Mouse (Mus musculus) fat pad, adult 2 months (tissue): ENCODE measurements around the gene Cenpf.

Source experiments
- DNase-seq: peaks from one replicate; pipeline ENCODE4 v3.0.0-alpha.2; 2011; ENCODE audit warnings: low read depth, low spot score; ENCODE audit errors: extremely low read depth

Gene Cenpf

DNA sequence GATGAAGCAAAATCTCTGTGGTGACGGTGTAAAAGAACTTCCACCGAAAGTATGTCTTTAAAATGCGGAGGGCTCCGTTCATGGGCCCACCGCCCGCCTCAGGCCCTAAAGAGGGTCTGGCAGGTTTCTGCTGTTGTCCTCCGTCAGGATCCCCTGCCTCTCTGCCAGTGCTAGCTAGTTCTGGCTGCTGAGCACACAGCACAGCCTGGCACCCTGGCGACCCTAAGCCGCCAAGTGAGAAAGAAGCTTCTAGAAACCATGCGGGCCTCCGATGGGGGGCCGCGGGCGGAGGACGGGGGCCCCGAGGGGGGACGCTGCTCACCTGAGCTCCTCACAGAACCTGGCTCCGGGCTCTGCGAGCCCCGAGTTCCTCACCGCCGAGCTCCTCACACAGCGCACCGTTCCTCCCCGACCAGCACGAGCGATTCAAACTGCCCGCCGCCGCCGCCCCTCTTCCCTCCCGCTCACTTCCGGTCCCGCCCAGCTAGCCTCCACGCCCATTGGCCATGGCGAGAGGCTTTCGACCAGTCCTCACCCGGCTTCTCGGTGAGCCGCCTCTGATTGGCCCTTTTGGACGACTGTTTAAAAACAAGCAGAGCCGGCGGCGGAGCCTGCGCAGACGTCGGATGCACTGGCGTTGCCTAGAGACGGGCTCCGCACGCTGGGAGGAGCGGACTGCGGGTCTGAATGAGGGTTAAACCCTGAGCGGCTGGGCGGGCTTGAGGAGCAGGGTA is at the start of gene Cenpf:
TSS of gene Cenpf (minus strand) at position 433 of the 734 bp plus-strand sequence.
- DNase-seq = peak; percentile 80

DNA sequence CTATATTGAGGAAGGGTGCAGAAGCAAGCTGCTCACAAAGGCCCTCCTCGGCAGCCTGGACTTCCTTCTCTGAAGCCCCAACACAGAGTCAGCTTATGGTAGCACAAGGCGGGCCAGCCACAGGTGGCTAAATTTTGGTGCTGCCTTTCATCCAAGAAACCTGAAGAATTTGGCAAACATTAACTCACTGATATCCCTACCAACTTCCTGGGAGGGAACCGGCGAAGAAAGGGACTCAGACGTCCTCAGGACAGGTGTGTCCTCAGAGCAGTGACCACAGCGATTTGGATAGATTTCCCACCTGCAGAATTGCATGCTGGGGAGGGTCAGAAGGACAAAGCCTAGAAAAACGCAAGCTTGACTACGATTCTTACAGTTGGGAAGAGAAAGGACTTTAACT is 44.3 kb upstream of the Cenpf start:
- no peak for DNase-seq

DNA sequence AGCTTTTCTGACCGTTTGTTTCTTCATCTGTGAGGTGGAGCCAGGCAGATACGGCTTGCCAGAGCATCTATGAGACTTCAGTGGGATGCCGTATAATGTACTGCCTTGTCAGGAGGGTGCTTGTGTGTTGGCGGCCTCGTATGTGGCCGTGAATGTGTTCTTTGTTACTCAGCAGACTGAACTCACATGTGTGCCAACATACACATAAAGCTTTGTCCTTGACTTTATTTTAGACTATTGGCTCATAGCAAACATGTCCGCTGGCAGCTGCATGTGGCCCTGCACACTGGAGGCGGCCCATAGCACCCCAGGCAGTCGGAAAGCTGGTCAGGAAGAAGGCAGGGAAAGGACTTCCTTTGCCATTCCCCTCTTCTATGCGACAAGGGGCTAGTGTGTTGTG is 43.8 kb upstream of the Cenpf start:
- peak; percentile 78 for DNase-seq

DNA sequence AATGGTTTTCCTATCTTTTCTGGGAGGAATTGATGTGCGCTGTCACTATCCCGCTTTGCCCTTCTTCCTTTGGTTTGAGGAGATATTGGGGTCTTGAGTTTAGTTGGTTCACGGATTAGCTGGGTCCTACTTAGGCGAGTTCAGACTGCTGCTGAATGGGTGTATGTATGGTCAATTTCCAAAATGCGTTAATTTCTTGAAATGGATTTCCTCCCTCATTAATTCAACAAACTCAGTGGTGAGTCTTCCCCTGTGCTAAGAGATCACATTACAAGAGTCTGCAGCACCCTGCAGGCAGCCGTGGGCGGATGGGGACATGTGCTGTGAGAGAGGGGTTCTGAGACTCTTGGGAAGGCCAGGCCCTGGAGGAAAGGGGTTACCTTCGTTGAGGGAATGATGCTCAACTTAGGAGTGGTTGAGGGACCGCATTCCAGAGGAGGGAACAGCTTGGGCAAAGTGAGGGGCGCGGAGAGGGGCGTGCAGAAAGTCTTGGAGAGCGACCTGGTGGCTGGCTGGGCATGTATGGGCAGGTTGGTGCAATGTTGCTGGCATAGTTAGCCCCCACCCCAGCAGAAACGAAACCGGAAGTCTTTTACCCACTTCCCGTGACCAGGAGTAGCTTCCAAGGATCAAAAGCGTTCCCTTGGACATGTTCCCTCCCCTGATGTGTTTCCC is 41.4 kb upstream of the Cenpf start:
- DNase-seq = no peak

DNA sequence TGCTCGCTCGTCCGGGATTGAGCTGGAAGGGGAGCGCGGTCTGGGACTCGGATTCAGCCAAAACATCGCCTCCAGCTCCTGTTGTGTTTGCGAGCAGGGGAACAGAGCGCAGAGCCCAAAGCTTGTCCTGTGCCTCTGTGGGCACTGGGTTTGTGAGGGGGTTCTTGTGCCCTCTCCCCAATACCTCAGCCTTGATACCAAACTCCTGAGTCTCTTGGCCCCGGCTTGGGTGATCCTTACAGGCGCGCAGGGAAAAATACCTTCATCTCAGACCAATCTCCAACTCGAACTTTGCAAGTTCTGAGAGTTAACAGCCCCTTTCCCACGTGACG is 40.9 kb upstream of the Cenpf start:
- DNase-seq = no peak

DNA sequence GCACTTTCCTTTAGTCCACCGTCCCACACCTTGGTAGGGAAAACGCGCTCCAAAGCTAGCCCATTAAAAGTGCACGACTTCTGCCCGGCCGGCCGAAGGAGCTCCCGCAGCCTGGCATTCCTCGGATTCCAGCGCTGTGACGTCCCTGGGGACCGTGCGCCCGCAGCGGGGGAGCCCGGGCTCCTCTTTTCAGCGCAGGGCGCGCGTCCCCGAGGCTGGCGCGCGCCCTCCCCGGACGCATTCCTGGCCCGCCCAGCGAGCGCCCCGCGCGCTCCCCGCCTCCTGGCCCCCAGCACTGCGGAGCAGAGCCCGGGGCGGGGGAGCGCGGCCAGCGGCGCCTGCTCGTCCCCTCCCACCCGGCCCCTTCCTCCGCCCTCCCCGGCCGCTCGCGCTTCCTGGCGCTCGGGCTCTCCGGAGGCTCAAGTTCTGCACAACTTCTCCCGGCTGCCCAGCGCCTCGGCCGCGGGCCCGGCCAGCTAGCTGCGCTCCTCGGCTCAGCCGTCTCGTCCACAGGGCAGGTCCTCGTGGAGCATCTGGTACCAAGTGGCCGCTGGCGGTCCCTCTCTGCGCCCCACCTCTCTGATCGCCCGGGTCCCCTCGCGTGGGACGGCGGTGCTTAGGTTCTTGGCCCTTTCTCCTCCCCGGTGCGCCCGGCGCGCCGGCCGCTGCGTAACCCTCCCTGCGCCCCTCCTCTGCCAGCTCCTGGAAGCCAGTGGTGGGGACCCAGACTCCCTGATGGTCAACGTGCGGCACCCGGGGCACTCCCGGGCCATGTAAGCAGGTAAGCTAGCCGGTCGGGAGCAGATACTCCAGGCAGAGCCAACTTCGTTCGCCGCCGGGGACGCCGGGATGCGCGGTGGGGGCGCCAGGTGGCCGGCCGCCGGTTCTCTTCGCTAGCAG is 40.2 kb upstream of the Cenpf start, which contains the start of gene Ptpn14:
TSS of gene Ptpn14 (plus strand) at position 385 of the 900 bp plus-strand sequence.
- no peak for DNase-seq

DNA sequence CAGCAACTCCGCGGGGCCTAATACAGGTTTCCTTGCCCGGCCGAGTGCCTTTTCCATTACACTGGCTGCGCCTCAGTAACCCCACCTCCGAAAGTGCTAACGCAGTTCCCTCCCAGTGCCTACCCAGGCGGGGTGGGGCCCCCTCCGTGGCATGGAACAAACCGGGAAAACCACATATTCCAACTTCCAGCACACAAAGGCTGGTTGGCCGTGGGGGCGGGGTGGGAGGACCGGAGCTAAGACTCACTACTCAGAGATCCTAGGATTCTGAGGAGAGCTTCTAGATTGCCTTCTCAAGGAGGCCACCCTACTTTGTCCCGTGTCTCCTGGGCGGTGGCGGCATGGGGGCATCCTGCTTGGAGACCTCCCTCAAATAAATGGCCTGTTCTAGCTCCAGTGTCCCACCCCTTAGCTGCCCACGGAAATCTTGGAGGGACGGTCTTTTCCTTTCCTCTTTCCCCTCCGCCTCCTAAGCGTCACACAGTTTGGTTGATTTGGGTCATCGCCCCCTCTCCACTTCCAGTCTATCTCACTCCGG is 39.5 kb upstream of the Cenpf start:
- no peak for DNase-seq

DNA sequence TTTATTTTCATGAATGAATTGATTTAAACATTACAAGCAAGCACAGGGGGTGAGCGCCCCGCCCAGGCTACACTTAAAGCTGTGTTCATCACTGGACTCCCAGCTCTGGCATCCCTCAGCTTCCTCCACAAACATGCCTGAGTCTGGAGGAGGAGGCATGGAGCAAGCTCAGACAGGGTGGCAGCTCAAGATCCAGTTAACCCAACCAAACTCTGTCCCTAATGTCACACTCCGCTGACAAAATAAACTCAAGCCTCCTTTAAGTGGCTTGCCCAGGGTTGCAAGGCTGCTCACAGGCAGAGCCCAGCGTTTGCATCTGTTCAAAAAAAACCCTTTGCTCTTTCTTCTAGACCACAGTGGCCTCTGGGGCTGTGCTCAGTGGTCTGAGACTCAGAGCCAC is 38.2 kb upstream of the Cenpf start:
- DNase-seq = no peak

DNA sequence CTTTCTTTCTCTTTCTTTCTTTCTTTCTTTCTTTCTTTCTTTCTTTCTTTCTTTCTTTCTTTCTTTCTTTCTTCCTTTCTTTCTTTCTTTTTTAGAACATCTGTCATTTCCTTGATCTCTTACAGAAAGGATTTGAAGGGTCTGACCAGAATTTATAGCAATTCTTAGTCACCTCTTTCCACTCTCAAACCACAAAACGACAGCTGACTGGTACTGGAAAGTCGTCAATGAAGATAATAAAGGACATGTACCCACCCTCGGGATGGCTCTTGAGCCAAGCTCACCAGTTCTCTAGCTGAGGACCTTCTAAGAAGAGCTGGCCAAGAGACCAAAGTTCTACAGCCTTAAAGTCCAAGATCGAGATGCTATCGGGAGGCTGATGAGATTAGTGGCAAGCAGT is 30.7 kb upstream of the Cenpf start:
- no peak for DNase-seq

DNA sequence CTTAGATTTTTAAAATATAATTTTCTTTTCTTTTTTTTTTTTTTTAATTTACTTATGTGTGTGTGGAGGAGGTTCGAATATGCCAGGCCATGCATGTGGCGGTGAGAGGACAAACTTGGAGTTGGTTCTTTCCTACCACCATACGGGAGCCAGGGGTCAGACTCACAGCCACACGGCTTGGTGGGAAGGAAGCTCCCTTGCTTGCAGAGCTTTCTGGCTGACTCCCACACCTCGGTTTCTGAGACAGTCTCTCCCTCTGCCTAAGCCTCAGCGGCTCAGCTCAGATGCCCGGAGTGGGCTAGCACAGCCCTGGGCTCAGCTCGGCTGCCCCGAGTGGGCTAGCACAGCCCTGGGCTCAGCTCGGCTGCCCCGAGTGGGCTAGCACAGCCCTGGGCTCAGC is 29.7 kb upstream of the Cenpf start:
- no peak for DNase-seq

DNA sequence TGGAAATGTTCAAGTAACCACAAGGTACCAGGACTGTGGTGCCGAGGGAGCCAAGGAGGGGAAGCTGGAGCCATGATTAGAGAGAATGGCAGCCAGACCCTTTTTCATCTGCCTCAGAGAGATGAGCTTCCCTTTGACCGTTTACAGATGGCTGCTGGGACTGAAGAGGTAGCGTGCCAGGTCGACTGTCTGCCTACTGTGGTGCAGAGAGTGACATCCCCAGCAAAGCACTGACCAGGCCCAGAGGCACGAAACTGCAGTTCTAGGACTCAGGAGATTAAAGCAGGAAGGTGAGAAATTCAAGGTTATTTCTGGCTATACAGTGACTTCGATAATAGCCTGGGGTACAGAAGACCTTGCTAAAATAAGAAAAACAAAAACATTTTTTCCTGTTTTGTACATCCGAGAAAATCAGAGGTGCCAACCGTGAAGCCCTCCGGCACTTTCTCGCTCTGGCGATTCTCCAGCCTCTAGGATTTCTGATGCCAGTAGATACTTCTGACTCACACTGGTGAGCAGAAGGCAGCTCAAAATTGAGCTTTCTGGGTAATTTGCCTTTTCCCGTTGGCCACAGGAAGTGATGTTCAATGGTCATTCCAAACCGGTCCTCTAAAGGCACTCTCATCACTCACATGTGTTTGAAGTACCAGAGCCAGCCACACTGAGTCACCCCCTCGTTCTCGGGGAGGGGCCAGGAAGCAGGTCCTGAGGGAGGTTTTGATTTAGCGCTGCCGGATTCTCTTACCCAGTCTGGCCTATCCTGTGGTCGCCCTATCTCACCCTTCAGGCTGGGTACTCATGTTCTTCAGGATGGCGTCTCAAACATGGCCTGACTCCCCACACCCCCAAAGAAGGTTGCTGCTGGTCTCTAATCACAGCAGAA is 28.3 kb upstream of the Cenpf start:
- DNase-seq = no peak

DNA sequence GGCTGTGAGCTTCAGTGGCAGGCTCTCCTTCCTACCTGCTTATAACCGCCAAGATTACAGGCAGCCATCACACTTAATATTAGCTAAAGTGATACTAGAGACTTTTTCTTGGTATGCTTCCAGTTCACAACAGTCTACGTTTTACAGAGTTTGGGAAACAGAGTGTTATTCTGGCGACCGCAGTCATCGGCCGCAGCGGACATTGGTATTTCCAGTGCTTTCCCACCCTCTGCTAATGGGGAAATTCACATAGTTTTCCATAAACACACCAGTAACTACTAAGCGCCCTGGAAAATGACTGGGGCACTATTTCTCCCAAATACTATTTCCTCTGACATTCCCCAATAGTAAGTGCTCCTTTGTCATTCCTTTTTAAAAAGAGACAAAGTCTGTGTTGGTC is 21.1 kb upstream of the Cenpf start:
- DNase-seq = no peak

DNA sequence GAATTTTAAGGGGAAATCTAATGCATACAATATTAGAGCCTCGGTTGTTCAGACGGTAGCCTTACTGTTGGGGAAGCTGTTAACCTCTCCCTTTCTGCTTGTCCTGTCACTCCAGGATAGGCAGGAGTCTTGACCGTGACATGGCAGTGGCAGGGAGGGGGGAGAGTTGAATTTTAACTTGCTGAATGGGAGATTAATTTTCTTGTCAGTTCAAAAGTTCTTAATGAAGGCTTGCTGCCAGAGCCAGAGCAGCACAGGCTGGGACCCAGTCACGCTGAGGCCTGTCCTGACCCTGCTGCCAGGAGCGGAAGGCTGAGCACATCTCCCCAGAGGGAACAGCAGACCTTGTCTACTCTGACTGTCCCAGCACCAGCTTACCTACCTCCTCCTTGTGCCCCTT is 19.5 kb upstream of the Cenpf start:
- peak; percentile 40 for DNase-seq

DNA sequence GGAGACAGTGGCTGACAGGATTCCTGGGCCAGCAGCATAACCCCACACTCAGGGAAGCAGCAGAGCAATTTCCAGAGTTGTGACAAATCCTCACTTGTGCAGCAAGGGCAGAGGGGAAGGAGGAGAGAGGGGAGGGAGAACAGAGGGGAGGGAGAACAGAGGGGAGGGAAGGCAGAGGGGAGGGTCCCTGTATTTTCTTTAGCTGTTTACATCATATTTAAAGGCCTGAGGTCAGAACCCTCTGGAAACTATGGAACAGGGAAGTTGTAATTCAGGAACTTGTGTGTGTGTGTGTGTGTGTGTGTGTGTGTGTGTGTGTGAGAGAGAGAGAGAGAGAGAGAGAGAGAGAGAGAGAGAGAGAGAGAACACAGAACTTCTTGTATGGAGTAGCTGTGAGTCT is 19.1 kb upstream of the Cenpf start:
- DNase-seq = no peak

DNA sequence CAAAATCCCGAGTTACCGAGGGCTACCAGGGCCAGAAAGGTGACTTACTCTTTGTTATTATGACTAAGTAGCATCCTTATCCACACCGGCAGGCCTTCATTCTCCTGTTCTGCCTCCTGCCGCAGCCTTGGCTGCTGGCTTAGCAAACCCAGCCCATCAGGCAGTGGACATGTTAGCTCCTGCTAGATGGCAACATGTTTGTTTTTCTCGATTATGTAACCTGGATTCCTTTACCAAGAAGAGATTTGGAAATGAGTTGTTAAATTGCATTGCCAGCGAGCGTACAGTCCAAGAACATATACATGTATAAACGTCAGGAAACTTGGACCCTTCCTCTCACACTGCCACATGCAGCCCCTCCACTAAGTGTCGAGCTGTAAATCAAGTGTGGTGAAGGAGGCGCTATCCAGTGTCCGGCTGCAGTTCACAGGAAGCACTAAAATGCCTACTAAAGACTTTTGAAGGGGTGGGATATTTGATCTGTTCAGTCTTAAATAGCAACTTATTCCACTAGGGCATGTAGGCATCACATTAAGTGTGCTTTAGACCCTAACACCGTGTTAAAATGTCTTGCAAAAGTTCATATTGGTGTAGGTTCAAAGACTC is 18.3 kb upstream of the Cenpf start:
- peak; percentile 94 for DNase-seq

DNA sequence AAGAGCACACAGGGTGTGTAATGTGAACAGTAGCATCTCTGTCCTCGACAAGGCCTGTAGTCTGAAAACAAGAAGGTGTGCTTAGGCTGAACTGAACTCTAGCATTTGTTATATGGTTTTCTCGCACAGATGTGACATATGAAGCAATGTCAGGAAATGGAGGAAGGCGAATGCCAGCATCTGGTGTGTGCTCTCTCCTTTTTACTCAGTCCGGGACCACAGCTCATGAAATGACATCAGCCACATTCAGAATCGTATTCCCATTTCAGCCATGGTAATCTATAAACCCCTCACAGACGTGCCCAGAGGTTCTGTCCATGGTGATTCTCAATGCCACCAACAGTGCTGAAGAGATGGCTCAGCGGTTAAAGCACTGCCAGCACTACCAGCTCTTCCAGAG is 15.7 kb upstream of the Cenpf start:
- no peak for DNase-seq

DNA sequence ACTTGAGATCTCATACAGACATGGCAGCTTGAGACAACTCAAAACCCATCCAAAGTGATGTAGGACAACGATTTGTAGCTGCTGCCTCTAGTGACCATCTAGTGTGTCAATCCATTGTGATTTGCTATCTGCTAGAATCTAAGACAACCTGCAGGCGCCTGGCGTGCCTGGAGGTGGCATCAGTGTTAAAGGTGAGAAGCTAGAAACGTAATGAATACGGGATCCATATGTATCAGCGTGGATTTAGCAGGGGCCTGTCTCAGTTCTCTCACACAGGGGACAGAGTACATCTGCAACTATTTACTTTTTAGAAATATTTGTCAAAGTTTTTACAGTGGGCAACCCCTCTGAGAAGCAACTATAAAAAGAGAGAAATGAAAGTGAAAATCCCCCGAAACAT is 15.3 kb upstream of the Cenpf start:
- DNase-seq = no peak

DNA sequence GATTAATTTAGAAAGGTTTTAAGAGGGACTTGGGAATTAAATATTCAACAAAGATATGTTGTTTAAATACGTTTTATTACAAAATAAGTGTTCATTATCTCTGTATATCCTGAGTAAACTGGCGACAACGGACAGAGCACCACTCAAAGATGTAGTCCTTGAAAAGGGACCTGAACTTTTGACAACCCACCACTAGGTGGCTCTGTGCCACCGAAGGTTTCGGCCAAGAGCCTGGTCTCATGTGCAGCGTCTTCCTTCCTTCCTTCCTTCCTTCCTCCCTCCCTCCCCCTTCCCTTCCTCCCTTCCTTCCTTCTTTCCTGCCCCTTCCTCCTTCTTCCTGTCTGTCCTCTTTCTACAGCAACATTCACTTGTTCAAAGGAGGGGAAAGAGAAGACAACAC is 13.1 kb upstream of the Cenpf start:
- DNase-seq = no peak

DNA sequence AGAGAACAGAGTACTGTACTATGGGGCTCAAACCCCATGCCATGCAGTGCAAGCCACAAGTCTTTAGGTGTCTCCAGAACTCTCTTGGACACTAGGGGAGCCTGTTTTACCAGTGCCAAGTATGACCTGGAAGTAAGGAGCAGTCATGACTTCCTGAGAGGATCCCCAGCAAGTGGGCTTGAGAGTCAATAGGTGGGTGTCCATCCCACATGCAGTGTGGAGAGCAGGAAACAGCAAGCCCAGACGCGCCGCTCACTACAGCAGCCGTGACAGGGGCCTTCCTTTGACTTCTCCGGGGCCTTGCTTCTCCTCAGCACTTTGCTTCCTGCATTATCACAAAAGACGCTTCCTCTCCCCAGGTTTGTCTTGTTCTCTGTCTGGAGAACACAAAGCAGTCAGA is 12.3 kb upstream of the Cenpf start:
- no peak for DNase-seq

DNA sequence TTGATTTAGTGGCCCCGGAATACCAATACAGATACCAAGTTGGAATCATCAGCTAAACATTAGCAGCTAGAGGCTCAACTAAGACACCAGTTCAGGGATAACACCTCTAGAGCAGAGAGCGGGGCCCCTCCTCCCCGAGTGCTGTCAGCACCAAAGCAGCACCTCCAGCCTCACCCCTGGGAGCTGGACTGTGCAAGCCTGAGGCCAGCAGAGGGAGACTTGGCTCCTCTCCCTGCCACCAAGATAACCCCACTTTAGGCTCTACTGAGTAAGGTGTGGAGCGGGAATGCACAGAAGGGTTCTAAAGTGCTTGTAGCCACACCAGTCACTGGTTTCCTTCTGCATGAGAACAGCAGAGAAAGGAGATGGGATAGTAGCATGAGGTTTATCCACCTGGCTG is 10.5 kb upstream of the Cenpf start:
- no peak for DNase-seq
